Mouse (Mus musculus): ENCODE results near the gene Il1b. TPM values are rescaled to one million over a fixed set of nuclear protein-coding genes. Genes with fewer than 3 reads are reported as not detected.

The Il1b gene
- total and polyA plus RNA-seq, 3 experiments: 0.12 to 0.26 TPM; not detected in 1

GRCm38 (mm10) chr2:129390161-129390560, 19.2 kb upstream of the Il1b start:
- H3K4me3 ChIP-seq (ENCODE audit: control insufficient read depth in 1 of 2, insufficient read depth in 1 of 2, low read depth in 2 of 2, low read length in 2 of 2): no peak overlapping the region
- peaks cover 0 to 2% of the 10 kb centered on the region in 2 experiments; a peak in 2 of 4 replicates for H3K27me3 ChIP-seq (ENCODE audit: control insufficient read depth in 1 of 2, insufficient read depth in 2 of 2, low read length in 2 of 2)
- no peak overlapping the region for H3K27ac ChIP-seq (ENCODE audit: control insufficient read depth, low read depth, low read length)
- H3K79me2 ChIP-seq (ENCODE audit: control insufficient read depth, insufficient read depth, low read length, poor library complexity): no peaks in the 10 kb centered on the region
- peaks cover 0 to 4% of the 10 kb centered on the region in 2 experiments; a peak in 1 of 4 replicates for H3K4me1 ChIP-seq (ENCODE audit: control insufficient read depth in 1 of 2, insufficient read depth in 2 of 2, low read length in 2 of 2)
- TF ChIP-seq USF2 (IDR thresholded peaks at IDR 0.05; ENCODE audit: borderline replicate concordance in 1 of 2, insufficient read depth in 1 of 2, low read depth in 1 of 2, low read length in 2 of 2) (no peak), GATA1 (IDR thresholded peaks at IDR 0.05; ENCODE audit: low read depth, low read length) (no peak), UBTF (IDR thresholded peaks at IDR 0.05; ENCODE audit: borderline replicate concordance, insufficient read depth, low read depth, low read length) (no peak), MYC (IDR thresholded peaks at IDR 0.05; ENCODE audit: low read depth, low read length) (no peak), TCF12 (IDR thresholded peaks at IDR 0.05; ENCODE audit: low read depth, low read length) (no peak), POLR2AphosphoS2 (IDR thresholded peaks at IDR 0.05; ENCODE audit: low read length) (no peak), ELF1 (IDR thresholded peaks at IDR 0.05; ENCODE audit: low read depth, low read length) (no peak), POLR2A (IDR thresholded peaks at IDR 0.05; ENCODE audit: control insufficient read depth in 1 of 2, insufficient read depth in 1 of 2, low read depth in 1 of 2, low read length in 2 of 2, poor library complexity in 1 of 2) (no peak), NRF1 (IDR thresholded peaks at IDR 0.05; ENCODE audit: insufficient read depth, low read depth, low read length, poor library complexity, severe bottlenecking) (no peak), RCOR1 (IDR thresholded peaks at IDR 0.05; ENCODE audit: low read depth, low read length) (no peak), JUND (IDR thresholded peaks at IDR 0.05; ENCODE audit: low read depth, low read length) (no peak), KAT2A (conservative IDR thresholded peaks at IDR 0.05; ENCODE audit: low read depth, low read length) (no peak), RAD21 (IDR thresholded peaks at IDR 0.05; ENCODE audit: low read depth, low read length) (no peak), CTCF (IDR thresholded peaks at IDR 0.05 in 2 of 3, conservative IDR thresholded peaks at IDR 0.05 in 1 of 3; ENCODE audit: control insufficient read depth in 1 of 3, insufficient read depth in 1 of 3, low read depth in 2 of 3, low read length in 3 of 3, poor library complexity in 1 of 3, severe bottlenecking in 1 of 3) (no peak), E2F4 (IDR thresholded peaks at IDR 0.05; ENCODE audit: borderline replicate concordance, low read depth, low read length) (no peak), HCFC1 (IDR thresholded peaks at IDR 0.05; ENCODE audit: low read depth, low read length) (no peak), SMC3 (IDR thresholded peaks at IDR 0.05; ENCODE audit: low read depth, low read length) (no peak), CHD1 (IDR thresholded peaks at IDR 0.05; ENCODE audit: low read depth, low read length) (no peak), ZC3H11A (IDR thresholded peaks at IDR 0.05; ENCODE audit: low read depth, low read length) (no peak), ZNF384 (IDR thresholded peaks at IDR 0.05; ENCODE audit: low read depth, low read length) (no peak)
- no peaks in the 10 kb centered on the region for H3K9me3 ChIP-seq (replicated peaks; ENCODE audit: insufficient read depth, low read length)
- H3K9ac ChIP-seq (ENCODE audit: control insufficient read depth, low read depth, low read length, poor library complexity, severe bottlenecking): no peak overlapping the region
- DNase-seq (ENCODE audit: low read depth, low spot score): no peak
- H3K36me3 ChIP-seq (ENCODE audit: control insufficient read depth in 1 of 2, insufficient read depth in 2 of 2, low read length in 2 of 2): no peaks in the 10 kb centered on the region

GRCm38 (mm10) chr2:129389323-129389722, 18.4 kb upstream of the Il1b start:
- H3K36me3 ChIP-seq (ENCODE audit: control insufficient read depth in 1 of 2, insufficient read depth in 2 of 2, low read length in 2 of 2): peaks cover 0 to 3% of the 10 kb centered on the region in 2 experiments; a peak in 1 of 4 replicates
- TF ChIP-seq POLR2AphosphoS5 (IDR thresholded peaks at IDR 0.05; ENCODE audit: borderline replicate concordance, low read depth, low read length) (no peak), NELFE (IDR thresholded peaks at IDR 0.05; ENCODE audit: low read depth, low read length) (no peak), POLR2AphosphoS2 (IDR thresholded peaks at IDR 0.05; ENCODE audit: low read length) (no peak)
- peaks cover 0 to 9% of the 10 kb centered on the region in 2 experiments; a peak in 2 of 4 replicates for H3K4me1 ChIP-seq (ENCODE audit: control insufficient read depth in 1 of 2, insufficient read depth in 2 of 2, low read length in 2 of 2)
- H3K79me2 ChIP-seq (ENCODE audit: control insufficient read depth, insufficient read depth, low read length, poor library complexity): no peaks in the 10 kb centered on the region
- H3K4me3 ChIP-seq (ENCODE audit: control insufficient read depth in 1 of 2, insufficient read depth in 1 of 2, low read depth in 2 of 2, low read length in 2 of 2): no peak overlapping the region
- no peaks in the 10 kb centered on the region for H3K9me3 ChIP-seq (replicated peaks; ENCODE audit: insufficient read depth, low read length)
- no peak overlapping the region for H3K9ac ChIP-seq (ENCODE audit: control insufficient read depth, low read depth, low read length, poor library complexity, severe bottlenecking)
- no peak overlapping the region for H3K27ac ChIP-seq (ENCODE audit: control insufficient read depth, low read depth, low read length)
- peaks cover 0 to 2% of the 10 kb centered on the region in 2 experiments; a peak in 2 of 4 replicates for H3K27me3 ChIP-seq (ENCODE audit: control insufficient read depth in 1 of 2, insufficient read depth in 2 of 2, low read length in 2 of 2)
- no peak for DNase-seq (ENCODE audit: low read depth, low spot score)

Data from MEL (cell line).